Mouse (Mus musculus) heart, postnatal 0 days (tissue): ENCODE results near the gene Hspa12a. TPM values are rescaled to one million over a fixed set of nuclear protein-coding genes. Genes with fewer than 3 reads are reported as not detected.
A peak's percentile ranks its signal among the peaks of the same experiment; 100 is the strongest.

Source experiments
- ATAC-seq: fragments of 200-750 bp; cut with Nextera tagmentation; 2 replicates; pipeline ENCODE4 v1.8.0; 2017; ENCODE audit warnings: low read depth, moderate number of reproducible peaks, moderate library complexity; ENCODE audit not compliant: insufficient read depth
- DNase-seq: peaks from one replicate; pipeline ENCODE4 v3.0.0-alpha.2; 2016; ENCODE audit warnings: low spot score
- H3K27ac ChIP-seq: fragments of 300-500 bp; sonication (generic); 2 replicates; pipeline ENCODE4 v1.5.1; 2014; ENCODE audit warnings: low read depth, mild to moderate bottlenecking
- H3K27me3 ChIP-seq: fragments of 300-500 bp; sonication (generic); 2 replicates; pipeline ENCODE4 v1.6.1; 2014; ENCODE audit warnings: low read length, mixed read lengths; ENCODE audit not compliant: control insufficient read depth, insufficient read depth
- H3K36me3 ChIP-seq: fragments of 300-500 bp; sonication (generic); replicated peaks from 2 replicates; pipeline ENCODE4 v1.6.1; 2014; ENCODE audit warnings: low read length, mixed read lengths; ENCODE audit not compliant: control insufficient read depth, insufficient read depth
- H3K4me1 ChIP-seq: fragments of 300-500 bp; sonication (generic); 2 replicates; pipeline ENCODE4 v1.6.1; 2014; ENCODE audit warnings: antibody characterized with exemption; ENCODE audit not compliant: control insufficient read depth, insufficient read depth
- H3K4me2 ChIP-seq: fragments of 300-500 bp; sonication (generic); 2 replicates; pipeline ENCODE4 v1.6.1; 2014; ENCODE audit warnings: low read depth, mild to moderate bottlenecking, low read length, moderate library complexity
- H3K4me3 ChIP-seq: fragments of 300-500 bp; sonication (generic); 2 replicates; pipeline ENCODE4 v1.5.1; 2014; ENCODE audit warnings: low read depth, low read length
- H3K9ac ChIP-seq: fragments of 300-500 bp; sonication (generic); replicated peaks from 2 replicates; pipeline ENCODE4 v1.6.1; 2014; ENCODE audit warnings: low read depth, low read length, mixed read lengths
- H3K9me3 ChIP-seq: fragments of 300-500 bp; sonication (generic); replicated peaks from 2 replicates; pipeline ENCODE4 v1.6.1; 2016; ENCODE audit warnings: low read length; ENCODE audit not compliant: control insufficient read depth
- CTCF ChIP-seq: IDR thresholded peaks from 2 replicates; pipeline ENCODE4 v1.5.1; 2016; ENCODE audit warnings: antibody characterized with exemption, control low read depth, low read depth
- EP300 ChIP-seq: IDR thresholded peaks from 2 replicates; pipeline ENCODE4 v1.6.1; 2016; ENCODE audit warnings: antibody characterized with exemption, low read depth
- WGBS: fragments of 180-500 bp; shearing (Covaris S2); extraction: QIAGEN DNeasy Blood & Tissue Kit; methylation state at CpG from one replicate; pipeline ENCODE4 v1.1.7; 2014; 5-methylcytosine and 5-hydroxymethylcytosine counted together
- polyA plus RNA-seq: library from polyadenylated mRNA; unstranded; fragments of >200 nt; fragmentation: Nextera tagmentation; extraction: Ambion mirVana; gene quantifications from 2 replicates; pipeline ENCODE4 v1.2.1, GENCODE M21; 2015
- total RNA-seq: library from RNA; depleted of rRNA; stranded (reverse); fragments of >200 nt; gene quantifications from 2 replicates; pipeline ENCODE4 v1.2.3, GENCODE M21; 2014; ENCODE audit warnings: low replicate concordance

Gene Hspa12a
- total and polyA plus RNA-seq, 2 experiments from 2014 or later = 13.2 to 39.2 TPM

DNA sequence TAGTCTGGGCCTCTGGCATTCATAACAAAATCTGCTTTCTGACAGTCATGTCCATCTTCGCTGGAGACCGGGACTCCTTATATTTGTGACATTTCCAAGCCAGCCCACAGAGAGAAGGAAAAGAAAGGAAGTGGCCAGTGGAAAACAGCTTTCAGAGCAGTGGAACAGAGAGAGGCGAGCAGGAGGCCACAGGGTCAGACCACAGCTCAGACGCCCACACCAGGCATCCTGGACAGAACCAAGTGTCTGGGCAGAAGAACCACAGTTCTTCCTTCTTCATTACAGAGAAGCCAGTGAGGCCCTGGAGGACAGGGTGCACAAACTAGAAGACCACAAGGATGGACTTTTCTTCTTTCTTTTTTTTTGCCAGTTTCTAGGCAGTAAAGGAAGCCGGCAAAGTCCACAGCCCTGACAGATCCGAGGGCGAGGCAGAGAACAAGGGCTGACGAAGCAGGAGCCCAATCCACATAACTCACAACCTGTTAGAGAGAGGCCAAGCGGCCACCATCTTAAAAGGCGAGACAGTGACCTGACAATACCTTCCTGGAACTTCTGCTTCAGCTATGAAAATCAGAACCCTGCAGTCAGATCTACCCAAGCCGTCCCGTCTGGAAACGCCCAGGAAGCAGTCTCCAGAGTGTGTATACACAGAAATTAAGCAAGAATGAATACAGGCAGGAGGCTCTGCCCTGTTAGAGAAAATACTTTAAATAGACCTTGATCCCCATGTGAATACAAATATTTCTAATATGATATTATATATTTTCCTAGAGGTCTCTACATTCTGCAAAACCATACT, 93.9 kb downstream of the Hspa12a start:
- 77% methylated on average over 13 of the region's 13 CpGs for WGBS
- H3K9ac ChIP-seq = no peak overlapping the region
- H3K9me3 ChIP-seq = no peaks in the 10 kb centered on the region
- no peak for ATAC-seq
- H3K27ac ChIP-seq = no peak overlapping the region
- TF ChIP-seq CTCF = no peak
- no peak for TF ChIP-seq EP300
- H3K4me3 ChIP-seq = no peak overlapping the region
- DNase-seq = no peak
- peaks cover 14% of the 10 kb centered on the region for H3K4me1 ChIP-seq
- H3K36me3 ChIP-seq = 0 out of 2 replicates have a peak, but pooled peaks cover 4% of the 10 kb centered on the region
- H3K27me3 ChIP-seq = no peaks in the 10 kb centered on the region
- H3K4me2 ChIP-seq = no peak overlapping the region

DNA sequence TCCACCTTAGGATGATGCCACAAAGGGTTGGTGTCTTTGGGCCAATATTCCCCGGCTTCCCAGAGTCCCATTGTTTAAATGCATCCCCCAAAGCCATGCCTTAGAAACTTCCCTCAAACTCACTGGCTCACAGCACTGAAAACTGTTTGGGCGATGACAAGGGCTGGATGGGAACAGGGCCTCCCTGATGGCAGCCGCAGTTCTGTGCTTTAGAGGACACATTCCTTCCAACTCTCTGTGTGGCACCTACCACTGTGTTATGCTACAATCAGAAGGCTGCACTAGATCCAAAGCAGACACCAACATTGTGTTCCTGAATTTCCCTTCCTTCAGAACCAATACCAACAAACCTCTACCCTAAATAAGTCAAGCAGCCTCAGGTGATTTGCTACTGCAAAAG, 99.8 kb downstream of the Hspa12a start:
- no peak for TF ChIP-seq CTCF
- no peak for TF ChIP-seq EP300
- H3K27me3 ChIP-seq = no peaks in the 10 kb centered on the region
- H3K9ac ChIP-seq = no peak overlapping the region
- no peaks in the 10 kb centered on the region for H3K36me3 ChIP-seq
- no peak overlapping the region for H3K4me3 ChIP-seq
- H3K9me3 ChIP-seq = no peaks in the 10 kb centered on the region
- ATAC-seq = peak; percentile 64
- 33% methylated on average over 3 of the region's 3 CpGs for WGBS
- peak overlapping the region; percentile 85 for H3K27ac ChIP-seq
- no peak overlapping the region for H3K4me2 ChIP-seq
- DNase-seq = no peak
- peaks cover 17% of the 10 kb centered on the region for H3K4me1 ChIP-seq

DNA sequence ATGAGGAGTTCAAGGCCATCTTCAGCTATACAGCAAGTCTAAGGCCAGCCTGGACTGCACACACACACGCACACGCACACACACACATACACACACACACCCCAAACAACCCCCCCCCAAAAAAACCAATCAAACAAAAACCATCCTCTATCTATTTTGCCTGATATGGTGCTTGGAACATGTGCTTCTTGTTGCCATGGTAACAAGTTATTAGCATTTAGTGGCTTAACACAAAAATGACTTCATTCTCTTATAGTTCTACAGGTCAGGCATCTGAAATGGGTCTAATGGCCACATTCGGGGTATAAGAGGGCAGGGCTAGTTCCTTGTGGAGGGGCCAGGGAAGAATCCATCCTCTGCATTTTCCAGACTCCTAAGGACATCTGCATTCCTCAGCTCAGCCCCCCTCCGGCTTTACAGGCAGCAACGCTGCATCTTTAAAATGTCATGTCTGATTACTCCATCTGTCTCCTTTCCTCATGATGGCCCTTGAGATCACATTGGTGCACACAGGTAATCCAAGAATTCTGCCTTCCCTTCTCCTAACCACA, 102.7 kb downstream of the Hspa12a start:
- peaks cover 29% of the 10 kb centered on the region for H3K4me1 ChIP-seq
- no peaks in the 10 kb centered on the region for H3K27me3 ChIP-seq
- no peak for ATAC-seq
- no peaks in the 10 kb centered on the region for H3K9me3 ChIP-seq
- no peak for DNase-seq
- peak overlapping the region; percentile 82; the same call in 1 of the 2 replicates for H3K27ac ChIP-seq
- no peak for TF ChIP-seq EP300
- no peak for TF ChIP-seq CTCF
- H3K36me3 ChIP-seq = no peaks in the 10 kb centered on the region
- no peak overlapping the region for H3K9ac ChIP-seq
- no peak overlapping the region for H3K4me3 ChIP-seq
- no peak overlapping the region for H3K4me2 ChIP-seq
- 78% methylated on average over 5 of the region's 5 CpGs for WGBS

DNA sequence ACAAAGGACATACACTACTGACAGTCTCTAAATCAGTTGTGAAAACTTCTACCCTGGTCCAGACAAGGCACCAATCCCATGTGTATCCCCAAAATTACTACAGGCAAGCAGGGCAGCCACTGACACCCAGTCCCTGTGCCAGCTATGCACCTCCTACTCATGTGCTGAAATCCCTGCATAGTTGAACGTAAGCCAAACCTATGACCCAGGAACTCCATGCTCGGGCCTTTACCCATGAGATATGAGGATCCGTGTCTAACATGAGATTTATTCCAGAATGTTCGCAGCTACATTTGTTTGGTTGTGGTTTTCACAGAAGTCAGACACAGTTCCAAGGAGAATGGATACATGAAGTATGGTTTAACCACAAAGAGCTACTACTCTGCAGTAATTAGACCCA, 103.6 kb downstream of the Hspa12a start:
- no peaks in the 10 kb centered on the region for H3K27me3 ChIP-seq
- H3K4me3 ChIP-seq = no peak overlapping the region
- TF ChIP-seq EP300 (peak; percentile 57; the same call in 1 of the 2 replicates), CTCF (no peak)
- H3K9ac ChIP-seq = no peak overlapping the region
- DNase-seq (peak; percentile 77), ATAC-seq (peak; percentile 81)
- 28% methylated on average over 4 of the region's 4 CpGs for WGBS
- no peaks in the 10 kb centered on the region for H3K36me3 ChIP-seq
- peak overlapping the region; percentile 82 for H3K27ac ChIP-seq
- no peak overlapping the region for H3K4me2 ChIP-seq
- H3K9me3 ChIP-seq = no peaks in the 10 kb centered on the region
- peaks cover 29% of the 10 kb centered on the region for H3K4me1 ChIP-seq

DNA sequence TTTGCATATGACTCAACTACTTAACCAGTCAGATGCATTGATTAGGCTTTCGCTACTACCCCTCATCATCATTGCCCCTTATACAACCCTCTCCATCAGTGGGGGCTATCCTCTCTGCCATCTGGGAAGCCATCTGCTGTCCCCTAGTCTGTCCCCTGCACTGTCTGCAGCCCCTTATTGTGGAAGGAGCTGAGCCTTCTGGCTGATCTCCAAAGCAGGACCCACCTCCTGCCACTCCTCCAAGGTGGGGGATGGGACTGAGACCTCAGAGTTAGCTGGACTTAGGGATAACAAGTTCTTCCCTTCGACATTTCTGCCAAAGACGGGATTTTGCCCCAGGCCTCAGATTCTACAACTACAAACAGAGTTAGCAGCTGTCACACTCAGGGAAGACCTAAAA, 104.1 kb downstream of the Hspa12a start:
- WGBS = 59% methylated on average over 3 of the region's 3 CpGs
- Histone ChIP-seq H3K27ac (peak overlapping the region; percentile 82), H3K27me3 (no peaks in the 10 kb centered on the region), H3K36me3 (no peaks in the 10 kb centered on the region), H3K4me1 (peaks cover 29% of the 10 kb centered on the region), H3K4me2 (no peak overlapping the region), H3K4me3 (no peak overlapping the region), H3K9me3 (no peaks in the 10 kb centered on the region), H3K9ac (no peak overlapping the region)
- ATAC-seq = no peak
- no peak for TF ChIP-seq CTCF
- no peak for DNase-seq
